Mouse (Mus musculus) CH12.LX (cell line): ENCODE results near the gene Nemp1. TPM values are rescaled to one million over a fixed set of nuclear protein-coding genes. Genes with fewer than 3 reads are reported as not detected.
A peak's percentile ranks its signal among the peaks of the same experiment; 100 is the strongest.

Experiments used
- DNase-seq: peaks from one replicate; pipeline ENCODE4 v3.0.0-alpha.2; 2013; ENCODE audit errors: extremely low read depth
- H3K27ac ChIP-seq: 2 replicates; pipeline ENCODE4 v1.5.1; 2012; ENCODE audit warnings: low read depth, mild to moderate bottlenecking, control low read depth, moderate library complexity; ENCODE audit not compliant: insufficient read depth
- H3K27me3 ChIP-seq: replicated peaks from 2 replicates; pipeline ENCODE3; 2012; ENCODE audit warnings: inconsistent platforms
- H3K36me3 ChIP-seq, 2 experiments: replicated peaks in 1 of 2; 2 replicates each; pipeline versions ENCODE3 to v1.6.1; 2012; ENCODE audit warnings: inconsistent platforms in 1 of 2, low read length in 1 of 2, mild to moderate bottlenecking in 1 of 2, mixed read lengths in 1 of 2, moderate library complexity in 1 of 2; ENCODE audit not compliant: control insufficient read depth in 1 of 2, insufficient read depth in 1 of 2
- H3K4me1 ChIP-seq, 2 experiments: 2 replicates each; pipeline ENCODE4 v1.6.1; 2012; ENCODE audit warnings: inconsistent platforms in 1 of 2, moderate library complexity in 1 of 2; ENCODE audit not compliant: insufficient read depth in 2 of 2, control insufficient read depth in 1 of 2
- H3K4me2 ChIP-seq: 2 replicates; pipeline ENCODE4 v1.6.1; 2012; ENCODE audit warnings: low read depth, mild to moderate bottlenecking, control low read depth; ENCODE audit not compliant: poor library complexity, insufficient read depth, severe bottlenecking
- H3K4me3 ChIP-seq, 3 experiments: fragments of 150-350 bp in 1 of 3; sonication (generic) in 1 of 3; replicated peaks in 1 of 3; 2 replicates each; pipeline versions ENCODE3 to v1.5.1; 2011 to 2012; ENCODE audit warnings: low read depth in 2 of 3, low read length in 2 of 3, mild to moderate bottlenecking in 2 of 3, moderate library complexity in 2 of 3, control low read depth in 1 of 3, improper control_type of control experiment in 1 of 3, inconsistent platforms in 1 of 3, mixed read lengths in 1 of 3; ENCODE audit not compliant: poor library complexity in 1 of 3
- H3K79me2 ChIP-seq: replicated peaks from 2 replicates; pipeline ENCODE4 v1.6.1; 2012; ENCODE audit warnings: mild to moderate bottlenecking, moderate library complexity; ENCODE audit not compliant: control insufficient read depth, poor library complexity, insufficient read depth, severe bottlenecking; ENCODE audit errors: extremely low read depth
- H3K9ac ChIP-seq: 2 replicates; pipeline ENCODE4 v1.6.1; 2012; ENCODE audit warnings: low read depth, mild to moderate bottlenecking, control low read depth, moderate library complexity; ENCODE audit not compliant: insufficient read depth
- H3K9me3 ChIP-seq: replicated peaks from 2 replicates; pipeline ENCODE3; 2012; ENCODE audit warnings: low read length, inconsistent platforms, mixed read lengths
- CHD1 ChIP-seq: IDR thresholded peaks from 2 replicates; pipeline ENCODE4 v1.6.1; 2012; ENCODE audit warnings: low read depth, low read length, improper control_type of control experiment, inconsistent platforms
- CHD2 ChIP-seq: IDR thresholded peaks from 2 replicates; pipeline ENCODE4 v1.6.1; 2011; ENCODE audit warnings: low read length, improper control_type of control experiment
- CTCF ChIP-seq, 2 experiments: IDR thresholded peaks in 1 of 2; conservative IDR thresholded peaks in 1 of 2; 2 replicates each; pipeline ENCODE4 v1.5.1; 2011 to 2012; ENCODE audit warnings: low read depth in 2 of 2, low read length in 2 of 2, improper control_type of control experiment in 1 of 2, inconsistent platforms in 1 of 2, mild to moderate bottlenecking in 1 of 2, moderate library complexity in 1 of 2
- E2F4 ChIP-seq: IDR thresholded peaks from 2 replicates; pipeline ENCODE4 v1.6.1; 2011; ENCODE audit warnings: low read depth, low read length, improper control_type of control experiment; ENCODE audit not compliant: insufficient replicate concordance
- ELF1 ChIP-seq: IDR thresholded peaks from 2 replicates; pipeline ENCODE4 v1.6.1; 2014; ENCODE audit warnings: low read depth, mild to moderate bottlenecking, inconsistent platforms, low read length, improper control_type of control experiment
- EP300 ChIP-seq: IDR thresholded peaks from 2 replicates; pipeline ENCODE4 v1.6.1; 2011; ENCODE audit warnings: low read length, improper control_type of control experiment
- ETS1 ChIP-seq: conservative IDR thresholded peaks from 2 replicates; pipeline ENCODE4 v1.6.1; 2012; ENCODE audit warnings: low read depth, mild to moderate bottlenecking, inconsistent platforms, low read length, improper control_type of control experiment, moderate library complexity
- GABPA ChIP-seq: IDR thresholded peaks from 2 replicates; pipeline ENCODE4 v1.6.1; 2012; ENCODE audit warnings: low read depth, low read length, improper control_type of control experiment, inconsistent platforms; ENCODE audit not compliant: insufficient replicate concordance
- HCFC1 ChIP-seq: IDR thresholded peaks from 2 replicates; pipeline ENCODE4 v1.6.1; 2012; ENCODE audit warnings: low read depth, mild to moderate bottlenecking, inconsistent platforms, low read length, improper control_type of control experiment
- IRF4 ChIP-seq: IDR thresholded peaks from 2 replicates; pipeline ENCODE4 v1.6.1; 2014; ENCODE audit warnings: low read depth, mild to moderate bottlenecking, inconsistent platforms, low read length, improper control_type of control experiment
- JUN ChIP-seq: IDR thresholded peaks from 2 replicates; pipeline ENCODE4 v1.6.1; 2011; ENCODE audit warnings: low read depth, mild to moderate bottlenecking, low read length, improper control_type of control experiment, moderate library complexity; ENCODE audit not compliant: insufficient read depth
- JUND ChIP-seq: conservative IDR thresholded peaks from 2 replicates; pipeline ENCODE4 v1.6.1; 2011; ENCODE audit warnings: low read depth, low read length, improper control_type of control experiment
- KAT2A ChIP-seq: IDR thresholded peaks from 2 replicates; pipeline ENCODE4 v1.6.1; 2012; ENCODE audit warnings: low read length, improper control_type of control experiment, inconsistent platforms; ENCODE audit not compliant: insufficient replicate concordance
- MAFK ChIP-seq: IDR thresholded peaks from 2 replicates; pipeline ENCODE4 v1.6.1; 2011; ENCODE audit warnings: low read length, improper control_type of control experiment; ENCODE audit not compliant: insufficient replicate concordance
- MAX ChIP-seq: IDR thresholded peaks from 2 replicates; pipeline ENCODE4 v1.6.1; 2011; ENCODE audit warnings: low read length, improper control_type of control experiment
- MAZ ChIP-seq: IDR thresholded peaks from 2 replicates; pipeline ENCODE4 v1.6.1; 2012; ENCODE audit warnings: low read depth, mild to moderate bottlenecking, inconsistent platforms, low read length, improper control_type of control experiment, moderate library complexity
- MEF2A ChIP-seq: IDR thresholded peaks from 2 replicates; pipeline ENCODE4 v1.6.1; 2014; ENCODE audit warnings: low read depth, mild to moderate bottlenecking, inconsistent platforms, low read length, improper control_type of control experiment, borderline replicate concordance
- MXI1 ChIP-seq: IDR thresholded peaks from 2 replicates; pipeline ENCODE4 v1.6.1; 2011; ENCODE audit warnings: mild to moderate bottlenecking, low read depth, low read length, improper control_type of control experiment
- MYC ChIP-seq: IDR thresholded peaks from 2 replicates; pipeline ENCODE4 v1.6.1; 2011; ENCODE audit warnings: low read depth, mild to moderate bottlenecking, improper control_type of control experiment, low read length
- NELFE ChIP-seq: IDR thresholded peaks from 2 replicates; pipeline ENCODE4 v1.6.1; 2011; ENCODE audit warnings: low read depth, low read length, improper control_type of control experiment
- NRF1 ChIP-seq: IDR thresholded peaks from 2 replicates; pipeline ENCODE4 v1.6.1; 2014; ENCODE audit warnings: low read depth, mild to moderate bottlenecking, inconsistent platforms, low read length, improper control_type of control experiment, moderate library complexity
- PAX5 ChIP-seq: IDR thresholded peaks from 2 replicates; pipeline ENCODE4 v1.6.1; 2012; ENCODE audit warnings: low read length, inconsistent platforms, mixed read lengths
- POLR2A ChIP-seq: IDR thresholded peaks from 2 replicates; pipeline ENCODE4 v1.6.1; 2011; ENCODE audit warnings: low read depth, mild to moderate bottlenecking, improper control_type of control experiment, low read length
- POLR2AphosphoS2 ChIP-seq: IDR thresholded peaks from 2 replicates; pipeline ENCODE4 v1.6.1; 2011; ENCODE audit warnings: low read depth, low read length, improper control_type of control experiment
- RAD21 ChIP-seq: IDR thresholded peaks from 2 replicates; pipeline ENCODE4 v1.6.1; 2011; ENCODE audit warnings: low read depth, mild to moderate bottlenecking, low read length, improper control_type of control experiment, moderate library complexity
- RCOR1 ChIP-seq: conservative IDR thresholded peaks from 2 replicates; pipeline ENCODE4 v1.6.1; 2012; ENCODE audit warnings: low read depth, mild to moderate bottlenecking, inconsistent platforms, low read length, improper control_type of control experiment
- SIN3A ChIP-seq: IDR thresholded peaks from 2 replicates; pipeline ENCODE4 v1.6.1; 2012; ENCODE audit warnings: low read length, improper control_type of control experiment, inconsistent platforms
- SMC3 ChIP-seq: IDR thresholded peaks from 2 replicates; pipeline ENCODE4 v1.6.1; 2011; ENCODE audit warnings: low read depth, low read length, improper control_type of control experiment
- TBP ChIP-seq: conservative IDR thresholded peaks from 2 replicates; pipeline ENCODE4 v1.6.1; 2011; ENCODE audit warnings: low read depth, low read length, improper control_type of control experiment
- TCF12 ChIP-seq: IDR thresholded peaks from 2 replicates; pipeline ENCODE4 v1.6.1; 2014; ENCODE audit warnings: low read depth, mild to moderate bottlenecking, inconsistent platforms, low read length, improper control_type of control experiment
- UBTF ChIP-seq: IDR thresholded peaks from 2 replicates; pipeline ENCODE4 v1.6.1; 2012; ENCODE audit warnings: low read depth, mild to moderate bottlenecking, inconsistent platforms, low read length, improper control_type of control experiment, moderate library complexity
- USF1 ChIP-seq: IDR thresholded peaks from 2 replicates; pipeline ENCODE4 v1.6.1; 2014; ENCODE audit warnings: low read depth, mild to moderate bottlenecking, inconsistent platforms, low read length, improper control_type of control experiment
- USF2 ChIP-seq: conservative IDR thresholded peaks from 2 replicates; pipeline ENCODE4 v1.6.1; 2011; ENCODE audit warnings: low read depth, low read length, improper control_type of control experiment
- ZC3H11A ChIP-seq: IDR thresholded peaks from 2 replicates; pipeline ENCODE4 v1.6.1; 2012; ENCODE audit warnings: low read depth, mild to moderate bottlenecking, inconsistent platforms, low read length, improper control_type of control experiment
- ZKSCAN1 ChIP-seq: IDR thresholded peaks from 2 replicates; pipeline ENCODE4 v1.6.1; 2012; ENCODE audit warnings: low read depth, inconsistent platforms, low read length, improper control_type of control experiment, borderline replicate concordance
- ZMIZ1 ChIP-seq: IDR thresholded peaks from 2 replicates; pipeline ENCODE4 v1.6.1; 2012; ENCODE audit warnings: low read depth, mild to moderate bottlenecking, inconsistent platforms, low read length, improper control_type of control experiment
- ZNF384 ChIP-seq: IDR thresholded peaks from 2 replicates; pipeline ENCODE4 v1.6.1; 2012; ENCODE audit warnings: low read depth, low read length, improper control_type of control experiment, inconsistent platforms
- dilution Hi-C: fragments of 300-500 bp; cut with MboI; formaldehyde crosslinking; loops from 2 replicates; pipeline ENCODE4 v1.14.3; 2020; ENCODE audit warnings: low sequenced_read_pairs; ENCODE audit not compliant: extremely low pct_unique_long_range_greater_than_20kb, extremely low pct_ligation_motif_present
- in situ Hi-C: fragments of 300-500 bp; cut with MboI; formaldehyde crosslinking; loops from 3 replicates; pipeline ENCODE4 v1.14.3; 2019; ENCODE audit warnings: low sequenced_read_pairs, low pct_ligation_motif_present, low pct_unique_long_range_greater_than_20kb, mixed read lengths
- polyA plus RNA-seq: library from polyadenylated mRNA; unstranded; fragments of >175 nt; gene quantifications from 2 replicates; pipeline ENCODE4 v1.2.1, GENCODE M21; 2012; ENCODE audit warnings: low read depth; ENCODE audit not compliant: insufficient read length
- total RNA-seq, 2 experiments: library from RNA; depleted of rRNA; stranded (reverse); fragments of 300-350 nt in 1 of 2; fragments of >200 nt in 1 of 2; gene quantifications; 2 replicates each; pipeline ENCODE4 v1.2.3; 2012 to 2014

Nemp1 gene
- total and polyA plus RNA-seq, 3 experiments, result 8.3 to 17.4 (median 13.2) TPM

DNA sequence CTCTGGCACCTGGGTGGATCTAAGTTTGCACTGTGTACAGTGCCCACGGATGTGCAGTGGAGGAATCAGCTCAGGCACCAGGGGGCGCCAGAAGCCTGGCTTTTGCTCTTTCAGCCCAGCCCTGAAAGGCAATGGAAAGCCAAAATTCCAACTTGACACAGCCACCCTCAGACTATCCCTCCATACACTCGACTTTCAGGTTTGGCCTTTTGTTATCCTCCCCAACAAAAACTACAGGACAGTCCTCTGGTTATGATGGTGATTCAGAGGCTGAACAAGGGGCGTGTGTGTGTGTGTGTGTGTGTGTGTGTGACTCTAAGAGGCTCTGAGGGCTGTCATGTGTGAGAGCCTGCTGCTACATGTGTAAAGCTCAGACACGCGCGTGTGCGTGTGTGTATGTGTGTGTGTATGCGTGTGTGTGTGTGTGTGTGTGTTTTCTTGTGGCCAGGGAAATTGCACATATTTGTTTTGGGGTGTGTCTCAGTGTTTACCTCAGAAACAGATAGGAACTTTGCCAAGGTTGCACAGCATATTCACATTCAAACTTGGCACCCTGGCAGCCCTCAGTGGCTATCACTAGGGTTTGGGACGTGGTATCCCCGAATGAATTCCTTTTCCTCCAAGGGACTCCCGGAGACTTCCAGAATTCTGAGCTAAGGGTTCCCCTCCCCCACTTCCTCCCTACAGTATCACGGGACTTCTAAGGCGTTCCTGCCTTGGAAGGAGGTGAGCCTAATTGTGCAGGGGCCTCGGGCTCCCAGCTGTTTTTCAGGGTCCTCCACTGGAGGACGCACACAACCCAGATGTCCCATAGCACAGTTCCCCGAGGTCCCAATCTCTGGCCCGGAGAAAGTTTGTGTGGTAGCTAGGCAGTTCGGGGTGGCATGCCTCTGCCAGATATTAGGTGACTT, 24.6 kb upstream of the Nemp1 start:
- peaks cover 10 to 30% of the 10 kb centered on the region in 2 experiments for H3K4me1 ChIP-seq
- dilution Hi-C loops (no loop called here), in situ Hi-C loops (no loop called here)
- H3K4me2 ChIP-seq, result peak overlapping the region; percentile 80
- H3K36me3 ChIP-seq, result peaks cover 12 to 22% of the 10 kb centered on the region in 2 experiments
- H3K27me3 ChIP-seq, result no peaks in the 10 kb centered on the region
- peak overlapping the region; percentile 84 for H3K27ac ChIP-seq
- H3K9ac ChIP-seq, result peak overlapping the region; percentile 91
- H3K9me3 ChIP-seq, result no peaks in the 10 kb centered on the region
- DNase-seq, result peak; percentile 79
- H3K4me3 ChIP-seq, result peak overlapping the region; percentile 60 to 86 (median 76)
- peaks cover 16% of the 10 kb centered on the region for H3K79me2 ChIP-seq
- TF ChIP-seq CTCF (conservative IDR thresholded peaks at IDR 0.05 in 1 of 2, IDR thresholded peaks at IDR 0.05 in 1 of 2; ENCODE audit: low read depth in 2 of 2, low read length in 2 of 2) (peak; percentile 71 to 98), TCF12 (0 out of 2 replicates have a peak, but pooled peaks have one; percentile 30), HCFC1 (no peak; the same call in 1 of the 2 replicates), JUN (no peak), MYC (peak; percentile 56; the same call in 1 of the 2 replicates), UBTF (no peak), GABPA (no peak), RCOR1 (no peak; the same call in 1 of the 2 replicates), MAFK (peak; percentile 46; the same call in 1 of the 2 replicates), MXI1 (peak; percentile 39; the same call in 1 of the 2 replicates), POLR2AphosphoS2 (no peak), ETS1 (0 out of 2 replicates have a peak, but pooled peaks have one; percentile 16), ELF1 (peak; percentile 47; the same call in 1 of the 2 replicates), USF2 (no peak), PAX5 (no peak), POLR2A (no peak), TBP (no peak), NELFE (peak; percentile 62), NRF1 (no peak), EP300 (0 out of 2 replicates have a peak, but pooled peaks have one; percentile 18), KAT2A (no peak), MAZ (no peak), MEF2A (peak; percentile 52; the same call in 1 of the 2 replicates), ZMIZ1 (peak; percentile 47; the same call in 1 of the 2 replicates), RAD21 (peak; percentile 97), ZKSCAN1 (no peak), SIN3A (peak; percentile 58), ZC3H11A (peak; percentile 70), CHD2 (peak; percentile 74), JUND (0 out of 2 replicates have a peak, but pooled peaks have one; percentile 31), IRF4 (peak; percentile 35; the same call in 1 of the 2 replicates), SMC3 (peak; percentile 95), ZNF384 (no peak), USF1 (no peak; the same call in 1 of the 2 replicates), CHD1 (peak; percentile 62; the same call in 1 of the 2 replicates), E2F4 (no peak), MAX (peak; percentile 52; the same call in 1 of the 2 replicates)
